Mouse (Mus musculus) layer of hippocampus, adult 9-11 months (tissue): ENCODE results near the gene Twf1.

ENCODE experiments used
- DNase-seq: peaks from one replicate; pipeline ENCODE4 v3.0.0; 2022

Twf1 gene

DNA sequence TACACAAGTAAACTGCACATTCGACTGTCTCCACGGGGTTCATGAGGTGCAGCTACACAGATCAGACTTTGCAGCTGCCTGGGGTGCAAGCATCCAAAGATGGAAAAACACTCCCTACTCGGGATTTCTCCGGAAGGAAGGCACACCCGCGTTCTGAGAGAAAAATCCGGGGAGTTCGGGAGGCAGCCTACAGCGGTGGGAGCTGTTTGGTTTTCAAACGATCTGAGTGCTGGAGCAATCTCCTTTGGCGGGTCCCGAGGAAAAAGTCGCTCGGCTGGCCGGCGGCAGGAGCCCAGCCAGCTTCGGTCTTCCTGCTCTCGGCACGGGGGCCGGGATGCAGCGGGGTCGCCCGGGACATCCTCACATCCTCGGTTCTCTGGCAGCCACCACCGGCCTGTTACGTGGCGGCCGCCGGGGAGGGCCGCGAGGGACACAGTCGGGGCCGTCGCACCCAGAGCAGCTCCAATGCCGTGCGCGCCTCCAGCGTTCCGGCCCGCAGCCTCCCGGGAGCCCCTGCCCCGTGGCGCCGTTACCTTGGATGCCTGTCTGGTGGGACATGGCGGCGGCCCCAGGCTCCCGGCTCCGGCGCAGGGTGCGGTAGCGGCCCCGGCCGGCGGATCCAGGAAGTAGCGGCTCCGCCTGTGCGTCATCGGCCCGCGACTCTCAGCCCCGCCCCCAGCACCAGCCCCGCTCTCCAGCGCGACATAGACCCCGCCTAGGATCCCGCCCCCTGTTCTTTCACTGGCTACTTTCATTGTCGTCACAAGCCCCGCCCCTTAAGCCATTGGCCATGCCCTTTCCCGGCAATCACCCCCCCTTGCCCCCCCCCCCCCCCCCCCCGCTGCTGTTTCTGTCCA lies at the start of gene Twf1:
Gene Twf1, minus strand, starts transcription at position 671 of the 857 bp plus-strand sequence.
- peak; percentile 98 for DNase-seq

DNA sequence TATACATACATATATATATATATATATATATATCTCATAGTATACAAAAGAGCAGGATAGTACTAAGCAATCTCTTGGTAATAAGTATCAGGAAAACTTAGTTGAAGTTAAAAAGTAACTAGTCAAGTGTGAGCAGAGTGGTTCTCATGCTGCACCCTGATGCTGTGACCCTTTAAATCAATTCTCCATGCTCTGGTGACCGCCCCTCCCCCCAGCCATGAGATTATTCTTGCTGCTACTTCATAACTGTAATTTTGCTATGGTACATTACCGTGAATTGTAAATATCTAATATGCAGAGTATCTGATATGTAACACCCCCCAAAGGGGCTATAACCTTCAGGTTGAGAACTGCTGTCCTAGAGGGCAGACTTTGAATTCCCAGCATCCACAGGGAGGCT lies 49.4 kb upstream of the Twf1 start:
- no peak for DNase-seq

DNA sequence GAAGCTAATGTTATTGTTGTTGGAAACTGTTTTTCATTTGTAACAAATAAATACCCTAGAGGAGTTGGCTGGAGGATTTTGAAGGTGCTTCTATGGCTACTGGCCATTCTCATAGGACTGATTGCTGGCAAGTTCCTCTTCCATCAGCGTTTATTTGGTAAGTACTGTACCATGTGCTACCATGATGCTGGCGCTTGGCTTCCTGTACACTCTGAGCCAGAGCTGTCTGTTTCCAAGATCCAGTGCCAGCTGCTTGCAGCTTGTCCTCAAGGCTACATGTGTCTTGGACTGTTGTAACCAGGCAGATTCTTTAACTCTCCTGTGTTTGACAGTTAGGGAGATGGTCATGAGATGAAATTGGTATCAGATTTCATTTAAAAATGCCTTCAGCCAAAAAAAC lies 48.5 kb upstream of the Twf1 start:
- DNase-seq, result no peak

DNA sequence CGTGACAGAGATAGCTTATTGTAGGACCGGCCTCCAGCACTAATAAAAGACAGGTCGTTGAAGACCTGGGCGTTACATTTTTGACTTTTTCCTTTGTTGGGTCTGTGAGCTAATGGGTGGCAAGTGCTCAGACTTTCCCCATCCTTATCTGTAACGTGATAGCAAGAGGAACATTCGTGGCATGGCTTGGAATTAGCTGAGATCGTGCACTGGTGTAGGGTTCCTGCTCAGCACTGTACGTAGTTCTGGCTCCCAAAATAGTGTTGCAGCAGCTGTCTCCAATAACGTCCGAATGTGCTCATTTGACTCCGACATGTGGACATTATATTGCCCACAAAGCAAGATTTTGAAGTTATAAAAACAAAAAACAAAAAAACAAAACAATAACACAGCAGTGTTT lies 44.8 kb upstream of the Twf1 start:
- no peak for DNase-seq

DNA sequence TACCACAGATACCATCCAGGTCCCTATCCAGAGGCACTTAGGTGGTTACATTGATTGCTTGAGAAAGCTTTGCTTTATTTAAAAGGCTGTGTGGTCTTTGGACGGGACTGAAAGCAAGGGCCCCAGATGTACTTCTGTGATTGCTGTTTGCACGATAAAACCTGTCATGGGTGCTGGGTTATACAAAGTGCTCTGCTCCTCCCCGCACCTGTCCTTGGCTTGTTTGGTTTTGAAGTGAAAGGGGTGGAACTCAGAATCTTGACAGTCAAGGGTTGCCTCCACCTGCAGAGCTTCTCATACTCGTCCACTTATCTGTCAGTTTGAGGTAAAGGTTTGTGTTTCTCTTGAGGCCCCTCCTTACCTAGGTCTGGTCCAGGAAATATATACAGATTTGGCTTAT lies 40.9 kb upstream of the Twf1 start:
- no peak for DNase-seq

DNA sequence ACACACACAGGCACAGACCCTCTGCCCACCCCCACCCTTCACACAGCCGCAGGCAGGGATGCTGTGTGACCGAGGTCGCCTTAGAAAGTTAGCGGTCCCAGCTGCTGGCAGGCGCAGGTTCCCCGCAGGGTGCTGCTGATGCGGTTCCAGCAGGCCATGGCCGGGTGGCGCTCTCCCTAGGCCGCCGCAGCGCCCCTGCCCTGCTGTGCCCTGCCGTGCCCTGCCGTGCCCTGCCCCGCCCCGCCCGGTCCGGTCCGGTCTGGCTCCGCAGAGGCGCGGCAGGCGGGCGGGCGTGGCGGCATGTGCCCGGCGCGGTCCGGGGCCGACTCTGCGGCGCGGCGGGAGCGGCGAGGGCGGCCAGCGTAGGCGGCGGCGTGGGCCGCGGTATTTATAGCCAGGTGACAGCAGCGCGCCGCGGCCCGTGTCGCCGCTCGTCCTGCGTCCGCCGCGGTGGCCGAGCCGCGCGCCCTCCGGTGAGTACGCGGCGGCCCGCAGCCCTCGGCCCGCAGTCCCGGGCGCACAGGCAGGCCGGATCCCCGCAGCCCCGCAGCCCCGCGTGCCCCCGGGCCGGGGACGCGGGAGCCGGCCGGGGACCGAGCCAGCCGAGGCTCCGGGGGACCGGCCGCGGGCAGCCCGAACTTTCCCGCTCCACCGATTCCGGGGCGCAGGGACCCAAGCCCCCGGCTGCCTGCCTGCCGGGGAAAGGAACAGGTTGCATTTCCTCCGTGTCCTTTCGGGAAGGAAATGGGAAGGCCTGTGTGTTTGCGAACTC lies 39.3 kb upstream of the Twf1 start, which contains the start of gene Tmem117:
Gene Tmem117, plus strand, starts transcription at position 403 of the 772 bp plus-strand sequence.
- no peak for DNase-seq

DNA sequence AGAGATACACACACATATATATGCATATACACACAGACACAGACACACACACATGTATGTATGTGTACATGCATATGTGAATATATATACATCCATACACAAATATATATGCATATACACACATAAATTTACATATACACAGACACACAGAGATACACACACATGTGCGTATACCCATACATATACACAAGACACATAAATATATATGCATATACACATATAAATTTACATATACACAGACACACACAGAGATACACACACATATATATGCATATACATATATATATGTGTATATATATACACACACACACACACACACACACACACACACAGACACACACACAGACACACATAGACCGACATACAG lies 38.8 kb upstream of the Twf1 start:
- no peak for DNase-seq

DNA sequence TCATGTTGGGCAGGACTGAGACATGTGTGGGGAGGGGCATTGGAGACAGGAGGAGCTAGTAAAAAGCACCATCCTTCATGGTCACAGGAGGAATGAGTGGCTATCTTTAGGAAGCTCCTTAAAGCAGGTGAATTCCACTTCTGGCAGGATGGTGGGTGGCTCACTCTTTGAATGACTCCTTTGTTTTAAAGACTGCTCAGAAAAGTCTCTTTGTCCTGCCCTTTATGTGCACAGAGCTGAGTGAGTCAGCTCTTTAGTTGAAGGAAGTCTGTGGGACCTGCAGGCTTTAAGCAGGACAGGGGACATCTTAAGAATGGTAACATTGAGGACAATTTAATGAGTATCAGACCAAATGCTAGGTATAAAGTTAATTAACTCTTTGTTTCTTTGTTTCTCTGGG lies 31.2 kb upstream of the Twf1 start:
- DNase-seq, result no peak

DNA sequence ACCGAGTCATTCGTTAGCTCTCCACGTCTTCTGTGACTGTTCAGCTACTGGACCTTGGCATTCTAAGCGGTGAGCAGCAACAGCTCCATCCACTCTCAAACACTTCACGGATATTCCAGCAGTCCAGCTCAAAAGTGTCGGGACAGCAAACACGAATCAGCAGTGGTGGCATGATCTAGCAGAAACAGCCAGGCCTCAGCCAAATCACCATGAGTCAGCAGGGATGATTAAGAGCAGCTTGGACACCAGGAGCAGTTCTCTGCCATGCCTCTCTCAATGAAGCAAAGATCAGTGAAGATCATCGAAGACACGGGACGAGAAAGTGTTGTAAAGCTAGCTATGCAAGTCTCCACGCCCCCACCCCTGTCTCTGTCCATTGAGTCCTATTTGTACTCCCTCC lies 26.3 kb upstream of the Twf1 start:
- no peak for DNase-seq

DNA sequence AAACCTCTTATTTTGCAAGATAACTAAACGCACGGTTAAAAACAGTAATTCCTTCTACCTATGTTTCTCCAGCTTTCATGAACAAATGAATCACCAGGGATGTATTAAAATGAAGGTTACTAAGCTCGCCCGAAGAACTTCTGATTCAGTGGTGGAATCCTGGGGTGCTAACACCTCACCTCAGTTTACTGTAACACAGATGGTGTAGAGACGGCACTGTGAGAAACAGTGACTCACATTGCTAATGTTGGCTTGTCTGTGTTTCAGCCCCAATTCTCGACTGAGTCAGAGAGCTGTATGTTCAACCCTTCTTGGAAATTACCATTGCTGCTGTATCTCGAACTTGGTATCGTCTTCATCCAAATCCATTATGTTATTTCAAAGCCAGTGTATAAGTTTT lies 18.1 kb upstream of the Twf1 start:
- DNase-seq, result peak; percentile 22

DNA sequence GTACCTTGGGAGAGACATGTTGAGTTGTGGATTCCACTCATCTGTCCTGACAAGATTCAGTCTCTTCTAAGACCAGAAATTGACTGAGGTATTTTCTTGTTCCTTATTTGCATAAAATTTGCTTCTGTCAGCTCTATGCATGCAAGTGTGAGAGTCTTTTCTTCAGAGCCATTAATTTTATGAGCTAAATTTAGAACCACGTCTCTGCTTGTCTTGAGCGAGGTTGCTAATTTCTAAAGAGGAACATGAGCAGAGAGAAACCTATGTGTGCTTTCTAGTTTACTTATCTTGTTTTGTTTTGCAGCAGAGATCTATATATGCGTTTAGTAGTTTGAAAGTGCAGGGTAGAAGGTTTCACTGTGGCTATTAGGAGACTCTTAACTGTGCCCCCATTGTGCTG lies 12.8 kb upstream of the Twf1 start:
- no peak for DNase-seq

DNA sequence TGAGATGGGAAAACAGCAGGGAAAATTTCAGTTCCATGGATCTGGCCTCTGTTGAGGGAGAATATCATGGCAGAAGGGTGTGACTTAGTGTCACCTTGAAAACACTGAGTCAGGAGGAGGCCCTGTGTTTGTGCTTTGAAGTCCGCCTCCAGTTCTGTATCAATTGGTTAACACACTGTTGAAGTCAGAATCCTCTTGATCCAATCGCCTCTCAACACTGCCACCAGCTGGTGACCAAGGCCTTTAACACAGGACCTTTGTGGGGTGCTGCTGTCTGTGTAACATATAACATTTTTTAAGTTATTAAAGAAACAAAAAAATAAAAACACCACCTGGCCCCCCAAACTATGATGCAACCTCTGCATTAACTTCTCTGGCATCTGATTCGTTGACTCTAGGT lies 11.7 kb upstream of the Twf1 start:
- no peak for DNase-seq

DNA sequence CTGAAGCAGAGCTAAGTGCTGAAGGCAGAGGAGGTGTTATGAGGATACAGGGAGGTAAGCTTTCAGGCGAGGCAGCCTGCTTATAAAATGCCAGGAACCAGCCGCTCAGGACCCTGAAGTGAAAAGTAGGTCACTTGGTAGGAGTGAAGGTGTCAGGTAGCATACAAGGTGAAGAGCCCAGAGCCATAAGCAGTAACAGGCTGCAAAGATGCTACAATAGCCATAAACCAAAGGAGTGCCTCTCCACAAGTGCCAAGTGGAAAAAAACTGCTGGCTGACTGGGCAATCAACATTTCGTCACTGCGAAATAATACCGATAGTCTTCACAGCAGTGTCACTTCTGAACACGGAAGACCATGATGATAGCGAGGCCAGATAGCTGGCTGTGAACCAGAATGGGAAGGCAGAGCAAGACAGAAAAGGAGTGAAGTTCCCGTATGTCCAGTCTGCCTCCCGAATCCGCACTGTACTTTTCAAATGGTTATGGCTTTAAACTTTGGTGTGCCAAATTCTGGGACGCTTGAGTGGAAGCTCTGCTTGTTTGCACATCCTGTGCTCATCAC lies 10.5 kb upstream of the Twf1 start:
- no peak for DNase-seq

DNA sequence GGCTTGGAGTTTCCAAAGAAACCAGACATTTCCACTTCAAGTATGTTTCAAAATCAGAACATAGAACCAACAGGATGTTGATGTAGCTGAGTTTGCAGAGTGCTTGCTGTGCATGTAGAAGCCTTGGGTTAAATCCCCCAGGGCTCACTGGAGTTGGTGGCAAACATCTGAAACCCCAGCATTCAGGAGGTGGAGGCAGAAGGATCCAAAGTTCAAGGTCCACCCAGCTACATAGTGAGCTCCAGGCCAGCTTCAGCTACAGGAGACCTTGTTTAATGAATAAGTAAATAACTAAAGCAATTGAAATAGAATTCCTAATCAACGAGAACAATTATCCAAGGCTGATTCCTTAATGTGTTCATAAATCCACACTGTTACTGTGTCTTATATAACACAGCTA lies 3.9 kb upstream of the Twf1 start:
- no peak for DNase-seq

DNA sequence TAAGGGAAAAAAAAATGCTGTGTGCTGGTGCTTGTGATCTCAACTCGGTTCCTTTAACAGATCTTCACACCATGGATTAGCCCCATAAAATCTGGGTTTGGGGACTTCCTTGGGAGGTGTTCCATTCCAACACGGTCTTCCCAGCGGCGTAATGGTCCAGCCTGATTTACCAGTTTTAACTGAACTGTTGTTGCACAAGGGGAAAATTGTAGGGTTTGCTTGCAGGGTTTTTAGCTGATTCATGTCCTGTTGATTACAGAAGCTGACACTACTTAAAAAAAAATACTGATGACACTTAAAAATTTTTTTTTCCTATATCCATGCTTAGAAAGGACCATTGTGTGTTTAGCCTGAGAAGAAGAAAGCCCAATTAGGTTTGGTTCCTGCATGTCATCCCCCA lies 1.7 kb upstream of the Twf1 start:
- no peak for DNase-seq

DNA sequence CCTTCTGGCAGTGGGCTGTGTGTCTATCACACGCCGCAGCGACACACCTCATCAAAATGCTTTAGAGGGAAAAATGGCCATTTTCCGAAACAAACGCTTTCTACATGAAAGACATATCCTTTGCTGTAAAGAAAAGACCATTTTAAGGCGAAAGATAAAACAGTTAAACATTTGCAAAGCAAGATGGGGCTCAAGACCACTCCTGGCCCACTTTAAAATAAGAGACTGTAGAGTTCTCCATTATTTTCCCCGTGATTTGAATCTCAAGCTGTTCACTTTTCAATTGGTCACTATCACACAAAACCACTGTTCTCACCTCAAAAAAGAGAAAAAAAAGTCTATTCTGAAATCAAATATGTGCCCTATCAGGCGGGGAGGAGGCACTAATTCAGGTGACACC lies 394 bp upstream of the Twf1 start:
- no peak for DNase-seq

DNA sequence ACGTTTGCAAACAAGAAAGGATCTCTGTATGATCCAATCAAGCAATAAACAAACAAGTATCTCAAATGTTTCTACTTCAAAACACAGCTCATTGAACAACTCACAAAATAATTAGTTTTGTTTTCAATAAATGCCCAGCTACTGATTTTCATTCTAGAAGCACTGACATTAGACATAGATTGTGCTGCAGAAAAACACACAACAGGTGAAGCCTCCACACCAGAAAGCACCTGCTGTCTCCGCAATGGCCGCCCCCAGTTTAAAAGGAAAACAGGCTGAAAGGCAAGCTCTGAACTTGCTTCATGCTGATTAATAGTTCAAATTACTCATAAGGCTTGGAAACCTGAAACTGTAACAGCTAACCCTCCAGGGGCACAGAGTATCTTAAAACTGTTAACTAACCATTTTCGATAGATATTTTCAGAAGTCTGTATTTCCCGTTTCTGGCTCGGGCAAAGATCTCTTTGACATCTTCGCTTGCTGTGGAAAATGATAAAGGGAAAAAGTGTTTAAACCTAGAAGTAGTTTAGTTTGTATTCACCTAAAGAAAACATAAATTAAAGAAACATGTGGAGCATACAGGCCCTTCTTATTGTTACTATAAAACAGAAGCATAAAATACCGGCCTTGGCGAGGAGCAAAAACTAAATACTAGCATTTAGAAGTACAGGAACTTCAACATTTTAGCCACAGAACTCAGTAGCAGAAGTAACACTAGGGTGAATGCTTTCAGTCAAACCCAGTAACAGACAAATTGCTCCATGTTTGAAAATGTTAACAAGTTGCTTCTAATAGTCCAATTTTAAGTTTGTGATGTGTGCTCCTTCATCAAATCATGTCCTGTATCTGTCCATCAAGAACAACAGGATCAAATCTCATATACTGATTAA lies 1.6 kb downstream of the Twf1 start:
- DNase-seq, result no peak

DNA sequence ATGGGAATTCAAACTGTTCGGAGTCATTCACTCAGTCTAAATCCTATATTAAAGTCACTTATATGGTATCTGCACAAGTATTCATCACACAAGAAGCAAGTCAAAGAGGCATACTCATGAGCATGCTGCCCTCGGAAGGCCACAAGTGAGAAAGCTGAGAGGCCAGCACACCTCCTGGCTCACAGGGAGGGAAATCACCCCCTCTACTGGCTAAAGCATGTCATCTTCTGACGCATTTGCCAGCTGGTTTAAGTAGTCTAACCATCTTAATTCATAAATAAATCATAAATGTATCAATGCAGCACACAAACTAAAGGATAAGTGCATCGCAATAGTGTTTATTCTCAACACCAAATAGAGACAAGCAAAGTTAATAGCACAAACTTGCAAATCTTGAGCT lies 5.0 kb downstream of the Twf1 start:
- DNase-seq, result no peak

DNA sequence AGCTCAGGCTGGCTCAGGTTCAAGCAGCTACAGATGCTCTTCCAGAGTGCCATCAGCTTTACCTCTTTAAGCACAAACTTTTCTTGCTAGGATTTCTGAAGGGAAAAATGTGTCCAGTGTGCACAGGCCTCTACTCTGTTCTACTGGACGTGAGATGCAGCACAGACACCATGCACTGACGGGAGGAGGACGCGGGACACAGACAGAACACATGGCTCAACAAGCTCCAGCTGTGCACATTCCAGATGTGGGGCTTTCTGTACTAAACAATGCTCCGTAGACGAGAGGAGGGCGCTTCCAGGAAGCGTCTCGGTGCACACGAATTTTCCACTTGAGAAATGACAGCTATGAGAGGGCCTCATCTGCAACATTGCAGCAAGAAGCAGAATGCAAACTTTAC lies 6.5 kb downstream of the Twf1 start:
- DNase-seq, result no peak

DNA sequence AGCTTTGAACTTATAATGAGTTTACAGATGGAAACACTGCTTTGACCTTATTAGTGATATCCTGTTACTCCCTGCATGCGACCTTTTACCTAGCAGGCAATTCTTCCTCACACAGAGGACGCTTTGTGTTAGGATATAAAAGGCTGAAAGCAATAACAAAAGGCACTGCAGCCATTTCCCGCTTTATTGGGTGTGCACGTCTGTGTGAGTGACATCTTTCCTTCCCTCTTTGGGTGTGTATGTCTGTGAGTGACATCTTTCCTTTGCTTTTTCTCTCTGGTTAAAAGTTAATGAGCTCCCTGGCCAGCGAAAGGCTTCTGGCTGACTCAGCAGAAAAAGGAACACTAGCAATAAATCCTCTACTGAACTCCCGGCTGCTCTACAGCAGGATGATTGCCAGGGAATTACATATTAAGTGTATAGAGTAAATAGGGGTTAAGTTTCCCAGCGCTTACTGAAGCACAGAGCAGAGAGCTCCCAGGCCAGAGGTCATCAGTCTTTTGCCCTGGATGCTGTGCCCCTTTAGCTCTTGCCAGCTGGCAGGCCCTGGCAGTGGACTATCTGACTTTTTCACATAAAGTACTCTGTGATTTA lies 7.6 kb downstream of the Twf1 start:
- no peak for DNase-seq

DNA sequence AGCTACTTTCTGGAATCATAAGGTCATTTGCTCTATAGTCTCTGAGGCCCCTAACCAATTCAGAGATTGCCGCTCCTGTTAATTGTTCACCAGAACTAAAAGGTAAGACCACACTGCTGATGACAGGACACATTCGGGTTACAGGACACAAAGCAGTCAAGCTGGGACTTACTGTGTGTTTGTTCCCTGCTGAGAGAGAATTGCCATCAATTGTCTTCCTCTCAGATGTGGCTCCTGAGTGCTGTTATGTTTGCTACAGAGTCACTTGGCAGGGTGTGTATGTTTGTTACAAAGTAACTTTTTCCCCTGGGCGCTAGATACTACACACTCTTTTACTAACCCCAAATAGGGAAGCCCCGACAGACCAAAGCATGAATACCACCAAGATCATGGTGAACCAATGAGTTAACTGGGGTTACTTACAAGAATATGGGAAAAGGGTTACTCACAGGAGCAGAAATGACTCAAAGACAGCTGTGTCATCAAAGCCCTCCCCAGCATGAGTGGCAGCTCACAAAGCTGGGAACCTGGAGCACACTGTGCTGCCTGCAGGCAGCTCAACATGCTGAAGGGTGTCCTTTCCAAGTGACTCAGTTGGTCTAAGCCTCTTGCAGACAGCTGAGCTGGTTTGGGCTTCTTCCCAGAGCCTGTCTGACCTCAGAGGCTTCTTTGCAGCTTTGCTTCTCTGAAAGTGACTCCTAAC lies 15.0 kb downstream of the Twf1 start:
- no peak for DNase-seq

DNA sequence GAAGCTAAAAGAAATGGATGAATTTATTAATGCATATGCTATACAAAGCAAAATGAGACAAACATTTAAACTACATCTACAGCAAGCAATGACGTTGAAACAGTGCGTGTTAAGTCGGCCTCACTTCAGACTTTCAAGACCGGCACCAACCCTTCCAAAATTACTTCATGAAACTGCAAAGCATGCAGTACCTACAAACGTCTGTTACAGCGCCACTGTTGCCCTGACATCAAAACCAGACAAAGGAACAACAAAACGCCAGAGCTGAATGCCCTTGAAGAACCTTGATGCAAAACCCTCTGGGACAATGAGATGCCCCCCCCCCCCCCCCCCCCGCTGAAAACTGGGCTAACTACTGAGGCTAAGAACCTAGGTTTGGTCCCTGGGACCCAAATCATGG lies 16.9 kb downstream of the Twf1 start:
- DNase-seq, result no peak
